Mouse (Mus musculus) liver, embryonic 11.5 days (tissue): Measurements from ENCODE around the gene Tspan17. TPM values are rescaled to one million over a fixed set of nuclear protein-coding genes. Genes with fewer than 3 reads are reported as not detected.

Source experiments
- polyA plus RNA-seq: library from polyadenylated mRNA; unstranded; fragments of >200 nt; fragmentation: Nextera tagmentation; extraction: Ambion mirVana; gene quantifications from 2 replicates; pipeline ENCODE4 v1.2.1, GENCODE M21; 2014

Gene Tspan17
- polyA plus RNA-seq, 1 experiment from 2014 or later, result 2.6 TPM

Other genes starting within 250 kb of the Tspan17 start
- 95.1 and 104 TPM in 2 replicates for gene 4833439L19Rik, start 223.9 kb upstream of the Tspan17 start, polyA plus RNA-seq
- gene Arl10, start 214.4 kb upstream of the Tspan17 start, polyA plus RNA-seq, result 15.1 and 16.8 TPM in 2 replicates
- 137 and 152 TPM in 2 replicates for gene Nop16, start 199.3 kb upstream of the Tspan17 start, polyA plus RNA-seq
- gene Higd2a, start 199.2 kb upstream of the Tspan17 start, polyA plus RNA-seq, result 162 and 177 TPM in 2 replicates
- 31.9 and 32.3 TPM in 2 replicates for gene Cltb, start 178.0 kb upstream of the Tspan17 start, polyA plus RNA-seq
- 52.7 and 55.2 TPM in 2 replicates for gene Faf2, start 167.6 kb upstream of the Tspan17 start, polyA plus RNA-seq
- 71.5 and 82.3 TPM in 2 replicates for gene Rnf44, start 95.5 kb upstream of the Tspan17 start, polyA plus RNA-seq
- gene Cdhr2, start 87.9 kb upstream of the Tspan17 start, polyA plus RNA-seq, result 7.4 and 8.3 TPM in 2 replicates
- gene Gprin1, start 39.5 kb upstream of the Tspan17 start, polyA plus RNA-seq, result 0.29 and 0.30 TPM in 2 replicates
- gene Sncb, start 22.8 kb upstream of the Tspan17 start, polyA plus RNA-seq, result not detected in 2 replicates
- gene Eif4e1b, start 5.4 kb upstream of the Tspan17 start, polyA plus RNA-seq, result not detected in 2 replicates
- gene Unc5a, start 160.0 kb downstream of the Tspan17 start, polyA plus RNA-seq, result 1.5 and 1.9 TPM in 2 replicates
- gene Hk3, start 232.0 kb downstream of the Tspan17 start, polyA plus RNA-seq, result 3.3 and 4.2 TPM in 2 replicates